Mouse (Mus musculus) forebrain, embryonic 13.5 days (tissue): ENCODE results near the gene Car10. TPM values are rescaled to one million over a fixed set of nuclear protein-coding genes. Genes with fewer than 3 reads are reported as not detected.

Experiments used
- ATAC-seq: fragments of 200-750 bp; cut with Nextera tagmentation; 2 replicates; pipeline ENCODE4 v1.8.0; 2017
- H3K27ac ChIP-seq: fragments of 300-500 bp; sonication (generic); 2 replicates; pipeline ENCODE4 v1.5.1; 2015; ENCODE audit warnings: inconsistent platforms, mild to moderate bottlenecking, moderate library complexity
- H3K27me3 ChIP-seq: fragments of 300-500 bp; sonication (generic); 2 replicates; pipeline ENCODE4 v1.6.1; 2015; ENCODE audit warnings: mild to moderate bottlenecking, inconsistent platforms
- H3K36me3 ChIP-seq: fragments of 300-500 bp; sonication (generic); 2 replicates; pipeline ENCODE4 v1.6.1; 2015; ENCODE audit warnings: mild to moderate bottlenecking, inconsistent platforms; ENCODE audit not compliant: poor library complexity, severe bottlenecking
- H3K4me1 ChIP-seq: fragments of 300-500 bp; sonication (generic); 2 replicates; pipeline ENCODE4 v1.6.1; 2015; ENCODE audit warnings: inconsistent platforms
- H3K4me2 ChIP-seq: fragments of 300-500 bp; sonication (generic); 2 replicates; pipeline ENCODE4 v1.6.1; 2015; ENCODE audit warnings: inconsistent platforms, mild to moderate bottlenecking, moderate library complexity
- H3K4me3 ChIP-seq: fragments of 300-500 bp; sonication (generic); 2 replicates; pipeline ENCODE4 v1.5.1; 2015; ENCODE audit warnings: mild to moderate bottlenecking, inconsistent platforms
- H3K9ac ChIP-seq: fragments of 300-500 bp; sonication (generic); 2 replicates; pipeline ENCODE4 v1.6.1; 2015; ENCODE audit warnings: mild to moderate bottlenecking, inconsistent platforms
- H3K9me3 ChIP-seq: fragments of 300-500 bp; sonication (generic); replicated peaks from 2 replicates; pipeline ENCODE4 v1.6.1; 2016; ENCODE audit warnings: inconsistent platforms
- WGBS: fragments of 180-500 bp; shearing (Covaris S2); methylation state at CpG from one replicate; pipeline ENCODE4 v1.1.7; 2015; 5-methylcytosine and 5-hydroxymethylcytosine counted together
- polyA plus RNA-seq: library from polyadenylated mRNA; unstranded; fragments of >200 nt; fragmentation: Nextera tagmentation; extraction: Ambion mirVana; gene quantifications from 2 replicates; pipeline ENCODE4 v1.2.1, GENCODE M21; 2015

Car10 gene
- polyA plus RNA-seq = 4.1 and 6.0 TPM in 2 replicates

DNA sequence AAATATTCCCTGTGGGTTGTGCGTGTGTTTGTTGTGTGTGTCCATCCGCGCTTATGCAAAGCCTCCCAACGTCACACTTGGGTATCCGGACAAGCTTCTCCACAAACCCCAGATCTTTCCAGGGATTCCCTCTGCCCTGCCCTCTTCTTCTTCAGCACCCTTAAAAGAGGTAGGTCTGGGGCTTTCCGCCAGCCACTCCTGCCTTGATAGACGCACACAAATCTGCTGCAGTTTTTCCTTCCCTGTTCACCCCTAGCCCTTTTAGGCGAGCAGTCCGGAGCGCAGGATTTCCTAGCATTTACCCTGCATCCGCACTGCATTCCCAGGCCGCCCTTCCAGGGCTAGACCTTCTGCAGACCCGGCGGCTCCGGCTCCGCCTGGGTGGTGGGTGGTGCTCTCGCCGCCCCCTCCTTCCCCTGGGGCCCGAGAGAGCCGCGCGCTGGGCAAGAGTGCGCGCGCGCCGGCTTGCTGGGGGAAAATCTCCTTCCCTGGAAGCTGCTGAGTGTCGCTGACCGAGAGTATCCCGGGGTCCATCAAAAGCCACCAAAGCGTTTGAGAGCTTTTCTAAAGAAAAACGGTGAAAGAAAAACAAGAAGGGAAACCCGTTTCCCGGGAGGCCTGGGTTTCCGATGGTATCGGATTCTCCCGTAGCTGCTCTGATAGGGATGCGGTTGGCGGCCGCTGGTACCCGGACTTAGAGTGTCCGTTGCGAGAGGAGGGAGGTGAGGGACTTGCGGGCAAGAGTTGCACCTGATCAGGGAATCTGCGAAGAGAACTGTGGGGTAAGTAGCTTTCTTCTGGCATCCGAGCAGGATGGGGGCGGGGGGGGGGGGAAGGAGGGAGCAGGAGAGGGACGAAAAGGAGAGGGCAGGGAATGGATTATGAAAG, at the start of gene Car10:
Car10 (plus strand) TSS at position 88 of the 888 bp plus-strand sequence.
- Histone ChIP-seq H3K9ac (peak within 1 kb of the TSS; percentile 64), H3K9me3 (no peaks in the 10 kb centered on the region), H3K4me2 (peak within 1 kb of the TSS; percentile 92), H3K4me3 (peak within 1 kb of the TSS; percentile 55), H3K4me1 (peaks cover 18% of the 10 kb centered on the region), H3K27me3 (peaks cover 68% of the 10 kb centered on the region), H3K36me3 (no peaks in the 10 kb centered on the region), H3K27ac (no peak within 1 kb of the TSS)
- ATAC-seq = peak; percentile 75
- under 1% methylated on average over 46 of the region's 48 CpGs for WGBS

DNA sequence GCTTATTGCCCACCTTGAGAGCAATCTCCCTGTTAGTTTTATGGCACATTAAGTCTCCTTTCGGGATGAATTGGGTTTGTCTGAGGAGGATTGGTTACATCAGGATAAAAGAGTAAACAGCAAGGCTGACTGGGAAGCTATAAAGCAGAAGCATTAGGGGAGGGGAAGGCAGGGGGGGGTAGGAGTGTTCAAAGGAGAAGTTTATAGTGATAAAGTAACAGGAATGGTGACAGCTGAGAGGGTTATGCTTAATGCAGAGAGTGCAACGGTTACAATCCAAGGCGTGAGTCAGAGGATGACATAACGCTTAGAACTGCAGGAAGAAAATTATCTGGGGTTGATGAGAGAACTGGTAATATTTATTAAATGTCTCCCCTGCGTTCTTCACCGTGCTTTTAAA, 32.8 kb upstream of the Car10 start:
- no peak for ATAC-seq
- 64% methylated on average over 6 of the region's 6 CpGs for WGBS

DNA sequence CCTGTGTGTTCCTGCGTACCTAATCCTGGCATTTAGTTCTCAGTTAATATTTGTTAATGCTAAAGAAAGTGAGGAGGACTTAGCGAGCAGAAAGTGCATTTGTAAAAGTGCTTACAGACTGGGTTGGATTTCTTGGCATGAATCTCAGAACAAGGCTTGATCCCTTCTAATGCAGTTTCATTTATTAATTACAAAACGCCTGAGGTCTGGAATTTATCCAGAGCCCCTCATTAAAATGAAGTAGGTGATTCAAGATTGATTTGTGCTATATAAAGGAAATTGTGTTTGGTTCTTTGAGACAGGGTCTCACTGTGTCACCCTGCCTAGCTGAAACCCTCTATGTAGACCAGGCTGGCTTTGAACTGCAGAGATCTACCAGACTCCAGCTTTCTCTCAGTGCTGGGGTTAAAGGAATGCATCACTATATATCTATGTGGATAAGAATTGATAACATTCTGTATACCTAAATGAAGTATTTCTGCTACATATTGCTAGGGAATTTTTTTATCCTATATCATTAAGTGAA, 32.1 kb upstream of the Car10 start:
- Histone ChIP-seq H3K4me2 (no peak overlapping the region), H3K27ac (no peak overlapping the region), H3K4me1 (peaks cover 11% of the 10 kb centered on the region), H3K36me3 (no peaks in the 10 kb centered on the region), H3K9ac (no peak overlapping the region), H3K9me3 (no peaks in the 10 kb centered on the region), H3K4me3 (no peak overlapping the region), H3K27me3 (no peaks in the 10 kb centered on the region)
- 44% methylated on average over 3 of the region's 3 CpGs for WGBS
- peak; percentile 73; the same call in 1 of the 2 replicates for ATAC-seq

More for the DNA sequence above, 32.8 kb upstream of the Car10 start:
- no peak overlapping the region for H3K9ac ChIP-seq
- H3K4me2 ChIP-seq = no peak overlapping the region
- H3K36me3 ChIP-seq = no peaks in the 10 kb centered on the region
- no peaks in the 10 kb centered on the region for H3K27me3 ChIP-seq
- no peak overlapping the region for H3K27ac ChIP-seq
- no peaks in the 10 kb centered on the region for H3K9me3 ChIP-seq
- peaks cover 11% of the 10 kb centered on the region for H3K4me1 ChIP-seq
- H3K4me3 ChIP-seq = no peak overlapping the region

DNA sequence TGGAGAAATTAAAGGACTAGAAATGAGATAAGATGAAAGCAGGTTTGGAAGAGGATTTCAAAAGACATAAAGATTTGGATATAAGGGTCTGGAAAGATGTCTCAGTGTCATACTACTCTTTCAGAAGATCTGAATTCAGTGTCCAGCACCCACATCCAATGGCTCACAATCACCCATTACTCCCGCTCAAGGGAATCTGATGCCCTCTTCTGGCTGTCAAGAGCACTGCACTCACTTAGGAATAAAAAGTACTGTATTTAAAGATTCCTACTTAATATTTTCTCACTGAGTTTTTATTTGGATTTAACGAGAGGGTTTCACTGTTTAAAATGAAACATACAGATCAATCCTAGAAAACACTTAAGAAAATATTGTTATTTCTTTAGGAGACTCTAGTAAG, 2.2 kb upstream of the Car10 start:
- no peak overlapping the region for H3K4me3 ChIP-seq
- H3K27me3 ChIP-seq = peaks cover 46% of the 10 kb centered on the region
- H3K27ac ChIP-seq = no peak overlapping the region
- H3K4me2 ChIP-seq = no peak overlapping the region
- peaks cover 18% of the 10 kb centered on the region for H3K4me1 ChIP-seq
- H3K9ac ChIP-seq = no peak overlapping the region
- ATAC-seq = no peak
- H3K36me3 ChIP-seq = no peaks in the 10 kb centered on the region
- H3K9me3 ChIP-seq = no peaks in the 10 kb centered on the region
- WGBS = 38% methylated on average over 2 of the region's 2 CpGs

DNA sequence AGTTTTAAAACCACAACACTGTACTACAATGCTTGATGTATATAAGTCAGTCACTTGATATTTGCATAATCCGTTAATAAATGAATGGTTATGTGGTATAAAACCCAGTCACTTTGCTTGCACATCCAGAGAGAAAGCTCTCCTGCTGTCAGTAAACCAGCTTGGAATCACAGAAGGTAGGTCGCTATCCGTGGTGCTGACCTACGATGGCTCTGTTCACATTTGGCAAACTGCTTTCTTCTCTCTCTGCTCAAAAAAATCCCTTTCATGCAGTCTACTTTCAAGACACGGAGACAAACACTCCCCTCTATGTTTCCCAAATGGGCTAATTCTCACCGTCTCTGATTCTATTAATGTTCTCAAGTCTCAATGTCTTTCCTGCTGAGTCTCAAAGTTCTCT, 827 bp upstream of the Car10 start:
- H3K4me3 ChIP-seq = peak overlapping the region; percentile 55
- under 1% methylated on average over 6 of the region's 6 CpGs for WGBS
- H3K9ac ChIP-seq = 0 out of 2 replicates have a peak overlapping the region, but pooled peaks have one; percentile 37
- H3K36me3 ChIP-seq = no peaks in the 10 kb centered on the region
- peaks cover 60% of the 10 kb centered on the region for H3K27me3 ChIP-seq
- no peak overlapping the region for H3K27ac ChIP-seq
- H3K4me2 ChIP-seq = peak overlapping the region; percentile 92
- no peak for ATAC-seq
- H3K4me1 ChIP-seq = peaks cover 18% of the 10 kb centered on the region
- H3K9me3 ChIP-seq = no peaks in the 10 kb centered on the region

DNA sequence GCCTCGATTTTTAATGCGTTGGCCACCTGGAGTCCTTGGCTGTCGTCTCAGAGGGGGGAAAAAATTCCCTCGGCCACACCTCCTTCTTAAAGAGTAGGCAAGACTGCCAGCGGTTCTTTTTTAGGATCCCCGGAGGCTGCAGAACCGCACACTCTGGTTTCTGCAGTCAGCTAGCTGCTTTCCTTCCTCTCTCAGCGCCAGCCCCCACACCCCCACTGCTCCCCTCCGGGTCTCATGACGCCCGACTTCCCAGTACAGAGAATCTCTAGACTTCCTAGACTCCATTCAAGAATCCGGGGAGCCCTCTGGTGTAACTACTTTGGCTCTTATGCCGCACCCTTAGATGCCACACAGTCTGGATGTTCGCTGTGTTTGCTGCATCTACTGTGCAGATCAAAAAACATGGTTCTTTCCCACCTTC, 387 bp upstream of the Car10 start:
- peak overlapping the region; percentile 55 for H3K4me3 ChIP-seq
- peaks cover 18% of the 10 kb centered on the region for H3K4me1 ChIP-seq
- no peaks in the 10 kb centered on the region for H3K36me3 ChIP-seq
- no peak for ATAC-seq
- H3K27ac ChIP-seq = no peak overlapping the region
- WGBS = under 1% methylated on average over 14 of the region's 14 CpGs
- peak overlapping the region; percentile 92 for H3K4me2 ChIP-seq
- peaks cover 64% of the 10 kb centered on the region for H3K27me3 ChIP-seq
- peak overlapping the region; percentile 37; the same call in 1 of the 2 replicates for H3K9ac ChIP-seq
- H3K9me3 ChIP-seq = no peaks in the 10 kb centered on the region

DNA sequence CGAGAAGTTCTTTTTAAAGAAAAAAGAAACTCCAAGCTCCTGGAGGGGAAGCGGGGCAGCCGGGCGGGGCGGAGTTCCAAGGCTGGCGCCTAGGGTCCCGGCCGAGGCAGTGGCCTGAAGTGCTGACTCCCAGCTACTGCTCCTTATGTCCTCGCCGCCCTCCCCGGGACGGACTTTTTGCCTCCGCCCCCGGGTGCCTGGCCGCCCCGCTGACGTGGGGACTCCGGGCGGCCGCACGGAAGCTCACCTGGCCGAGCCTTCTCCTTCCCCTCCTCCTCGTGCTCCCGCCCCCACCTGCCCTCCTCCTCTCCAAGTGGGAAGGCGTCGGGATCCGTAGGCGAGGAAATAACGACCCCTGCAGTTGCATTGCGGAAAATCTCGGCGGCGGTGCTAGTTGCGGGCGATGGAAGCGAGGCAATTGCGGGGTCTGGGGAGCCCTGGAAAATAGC, 1.1 kb downstream of the Car10 start:
- peak overlapping the region; percentile 92 for H3K4me2 ChIP-seq
- H3K27me3 ChIP-seq = peaks cover 65% of the 10 kb centered on the region
- ATAC-seq = peak; percentile 54
- WGBS = under 1% methylated on average over 31 of the region's 37 CpGs
- peak overlapping the region; percentile 64 for H3K9ac ChIP-seq
- H3K9me3 ChIP-seq = no peaks in the 10 kb centered on the region
- no peaks in the 10 kb centered on the region for H3K36me3 ChIP-seq
- peaks cover 18% of the 10 kb centered on the region for H3K4me1 ChIP-seq
- no peak overlapping the region for H3K27ac ChIP-seq
- peak overlapping the region; percentile 55 for H3K4me3 ChIP-seq

DNA sequence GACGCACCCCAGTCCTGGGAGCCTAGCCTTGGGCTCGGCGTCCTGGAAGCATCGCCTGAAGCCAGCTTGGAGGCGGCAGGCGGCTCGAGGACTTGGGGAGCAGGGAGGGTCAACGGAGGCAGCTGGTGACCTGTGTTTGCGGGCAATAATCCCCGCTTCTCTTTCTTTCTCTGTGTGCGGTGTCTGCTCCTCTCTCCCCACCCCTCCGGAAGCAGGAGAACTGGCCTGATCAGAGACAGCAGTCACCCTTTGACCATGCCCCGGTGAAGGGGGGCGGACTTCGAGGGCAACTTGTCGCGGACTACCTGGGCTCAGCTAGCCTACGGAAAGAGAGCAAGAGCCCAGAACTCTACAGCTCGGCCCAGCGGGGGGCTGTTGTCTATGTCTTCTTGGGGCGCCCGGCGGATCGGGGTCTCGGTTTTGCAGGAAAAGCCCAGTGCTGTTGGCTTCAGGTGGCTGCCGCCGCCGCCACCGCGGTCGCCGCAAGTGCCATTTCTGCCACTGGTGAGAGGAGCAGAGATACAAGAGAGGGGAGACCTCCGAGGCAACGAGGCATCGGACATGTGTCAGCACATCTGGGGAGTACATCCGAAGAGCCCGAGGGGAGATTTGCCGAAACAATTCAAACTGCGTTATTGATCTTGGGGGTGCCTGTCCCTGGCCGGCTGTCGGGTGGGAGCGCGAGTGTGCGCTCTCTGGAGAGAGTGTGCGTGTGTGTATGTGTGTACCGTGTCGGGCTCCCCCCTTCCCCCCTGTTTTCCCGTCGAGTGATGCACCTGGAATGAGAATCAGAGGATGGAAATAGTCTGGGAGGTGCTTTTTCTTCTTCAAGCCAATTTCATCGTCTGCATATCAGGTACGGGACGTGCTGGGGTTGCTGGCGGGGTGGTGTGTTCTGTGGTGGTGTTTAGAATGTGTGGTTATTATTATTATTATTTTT, 1.9 kb downstream of the Car10 start:
- 1% methylated on average over 53 of the region's 53 CpGs for WGBS
- Histone ChIP-seq H3K27me3 (peaks cover 64% of the 10 kb centered on the region), H3K36me3 (no peaks in the 10 kb centered on the region), H3K4me3 (peak overlapping the region; percentile 55), H3K4me2 (peak overlapping the region; percentile 92), H3K4me1 (peaks cover 18% of the 10 kb centered on the region), H3K9ac (peak overlapping the region; percentile 64), H3K27ac (no peak overlapping the region), H3K9me3 (no peaks in the 10 kb centered on the region)
- peak; percentile 5; the same call in 1 of the 2 replicates for ATAC-seq

DNA sequence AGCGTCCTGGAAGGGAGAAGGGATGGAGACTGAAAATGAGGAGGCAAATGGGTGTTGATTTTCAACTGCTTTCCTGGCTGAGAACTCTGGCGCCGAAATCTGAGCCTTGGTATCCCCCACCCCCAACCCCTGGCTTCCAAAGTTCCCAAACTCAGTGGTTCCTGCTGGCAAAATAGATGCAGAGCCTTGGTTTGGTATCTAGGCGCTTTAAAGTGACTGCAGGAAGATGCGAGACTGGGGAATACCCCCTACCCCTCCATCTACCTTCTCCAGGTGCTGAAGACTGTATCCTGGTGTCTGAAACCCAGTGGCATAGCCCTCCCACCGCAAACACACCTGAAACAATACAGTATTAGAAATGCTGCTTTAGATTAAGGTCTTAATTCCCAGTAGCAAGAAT, 2.8 kb downstream of the Car10 start:
- Histone ChIP-seq H3K4me3 (peak overlapping the region; percentile 13; the same call in 1 of the 2 replicates), H3K36me3 (no peaks in the 10 kb centered on the region), H3K4me2 (peak overlapping the region; percentile 92), H3K27ac (no peak overlapping the region), H3K27me3 (peaks cover 64% of the 10 kb centered on the region), H3K4me1 (peaks cover 18% of the 10 kb centered on the region), H3K9me3 (no peaks in the 10 kb centered on the region), H3K9ac (no peak overlapping the region)
- no peak for ATAC-seq
- WGBS = 6% methylated on average over 5 of the region's 6 CpGs

DNA sequence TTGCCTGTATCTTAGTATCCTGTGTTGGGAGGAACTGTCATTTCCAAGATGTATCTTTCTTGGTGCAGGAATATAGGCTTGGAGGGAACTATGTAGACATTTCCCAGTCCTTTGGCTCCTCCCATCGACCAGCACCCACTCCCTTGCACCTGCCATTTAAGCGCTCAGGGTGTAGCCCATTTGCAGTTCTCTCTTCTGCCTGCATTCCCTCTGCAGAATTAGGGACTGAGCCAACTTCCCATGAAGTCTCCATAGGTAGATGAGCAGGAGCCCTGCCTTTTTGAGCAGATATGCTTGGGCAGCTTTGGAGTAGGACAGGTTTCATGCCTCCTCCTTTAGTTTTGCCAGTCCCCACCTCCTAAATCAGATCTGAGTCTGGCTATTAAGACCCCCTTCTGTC, 3.3 kb downstream of the Car10 start:
- H3K4me2 ChIP-seq = peak overlapping the region; percentile 17; the same call in 1 of the 2 replicates
- no peaks in the 10 kb centered on the region for H3K9me3 ChIP-seq
- 11% methylated on average over 2 of the region's 2 CpGs for WGBS
- no peak overlapping the region for H3K4me3 ChIP-seq
- H3K4me1 ChIP-seq = peaks cover 18% of the 10 kb centered on the region
- no peak overlapping the region for H3K27ac ChIP-seq
- ATAC-seq = no peak
- H3K36me3 ChIP-seq = no peaks in the 10 kb centered on the region
- H3K27me3 ChIP-seq = peaks cover 62% of the 10 kb centered on the region
- H3K9ac ChIP-seq = no peak overlapping the region

DNA sequence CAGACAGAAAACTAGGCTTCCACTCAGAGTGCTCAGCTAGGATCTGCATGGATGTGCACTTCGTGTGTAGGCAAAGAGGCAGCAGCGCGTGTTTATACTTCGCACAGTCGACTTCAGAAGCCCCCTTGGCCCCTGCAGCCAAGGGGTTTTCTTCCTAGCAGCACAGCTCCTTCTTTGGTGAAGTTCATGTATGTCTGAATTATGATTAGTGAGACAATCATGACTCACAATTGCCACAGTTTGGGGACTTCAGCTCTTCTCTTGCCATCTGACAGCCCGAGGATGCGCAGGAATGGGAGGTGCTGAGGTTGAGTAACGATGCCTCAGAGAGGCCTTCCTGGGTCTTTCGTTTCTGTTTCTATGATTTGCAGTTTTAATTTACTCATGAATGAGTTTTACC, 4.5 kb downstream of the Car10 start:
- H3K4me2 ChIP-seq = no peak overlapping the region
- peaks cover 54% of the 10 kb centered on the region for H3K27me3 ChIP-seq
- no peak for ATAC-seq
- 89% methylated on average over 9 of the region's 9 CpGs for WGBS
- no peaks in the 10 kb centered on the region for H3K36me3 ChIP-seq
- H3K9ac ChIP-seq = no peak overlapping the region
- H3K9me3 ChIP-seq = no peaks in the 10 kb centered on the region
- peaks cover 16% of the 10 kb centered on the region for H3K4me1 ChIP-seq
- H3K4me3 ChIP-seq = no peak overlapping the region
- no peak overlapping the region for H3K27ac ChIP-seq
